Mouse (Mus musculus): Measurements from ENCODE around the gene Rap1gap.

Gene Rap1gap

DNA sequence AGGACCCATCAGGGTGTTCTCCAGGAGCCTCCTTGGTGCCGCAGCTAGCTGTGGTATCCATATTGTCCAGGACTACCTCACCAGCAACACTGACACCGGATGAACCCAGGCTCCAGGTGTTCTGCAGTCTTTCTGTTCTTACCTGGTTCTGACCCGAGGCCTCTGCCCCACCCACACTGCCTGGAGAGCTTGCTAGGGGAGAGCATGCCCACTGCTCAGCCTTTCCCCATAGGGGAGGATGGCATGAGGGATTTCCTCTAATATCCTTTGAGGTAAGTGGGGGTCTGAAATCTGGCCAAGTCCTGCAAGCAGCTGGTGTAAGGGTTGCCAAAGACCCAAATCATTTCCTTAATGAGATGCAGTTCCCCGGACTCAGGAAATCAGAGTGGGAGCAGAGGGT lies 1.0 kb upstream of the Rap1gap start:
- DNase-seq, result peak in 1 of 2 experiments; percentile 38

DNA sequence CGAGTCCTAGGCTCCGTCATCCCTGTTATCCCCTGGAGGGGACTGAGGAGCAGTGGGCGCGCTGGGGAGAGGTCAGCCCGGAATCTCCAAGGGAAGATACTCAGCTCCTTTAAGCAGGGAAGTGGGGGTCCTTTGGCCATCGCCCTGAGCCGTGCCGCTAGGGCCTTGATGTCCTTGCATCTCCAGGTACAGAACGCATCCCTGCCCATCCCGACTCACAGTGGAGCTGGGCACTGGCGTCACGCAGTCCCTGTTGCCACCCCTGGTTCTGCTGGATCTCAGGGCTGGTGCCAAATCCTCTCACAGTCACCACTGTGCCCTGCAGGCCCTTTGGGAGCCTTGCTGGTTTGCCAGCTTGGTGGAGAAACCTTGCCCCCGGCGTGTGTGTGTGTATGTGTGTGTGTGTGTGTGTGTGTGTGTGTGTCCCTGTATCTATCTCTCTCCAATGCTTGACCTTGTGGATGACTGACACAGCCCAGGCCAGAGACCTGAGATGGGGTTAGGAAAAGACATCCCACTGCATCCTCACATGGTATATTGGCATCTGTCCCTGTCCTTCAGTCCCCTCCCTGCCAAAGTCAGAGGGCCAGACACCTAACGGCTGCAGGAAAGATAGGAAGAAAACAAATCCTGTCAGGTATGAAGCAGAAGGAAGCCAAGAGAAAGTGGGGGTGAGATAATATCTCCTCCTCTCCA lies 602 bp downstream of the Rap1gap start:
- peak; percentile 69 for DNase-seq

DNA sequence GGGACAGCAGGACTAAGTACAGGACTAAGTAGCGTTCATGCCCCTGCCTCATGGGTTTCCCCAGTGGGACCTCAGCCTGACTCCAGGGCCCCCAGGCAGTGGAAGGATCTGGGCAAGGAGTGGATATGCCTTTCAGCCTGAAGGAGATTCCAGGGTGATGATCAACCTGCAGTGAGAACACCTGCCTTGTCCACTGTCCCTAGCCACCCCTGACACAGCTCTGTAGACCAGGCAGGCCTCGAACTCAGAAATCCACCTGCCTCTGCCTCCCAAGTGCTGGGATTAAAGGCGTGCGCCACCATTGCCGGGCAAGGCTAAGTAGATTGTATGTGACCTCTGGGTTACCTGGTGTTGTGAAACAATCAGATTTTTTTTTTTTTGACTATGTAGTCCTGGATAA lies 1.3 kb downstream of the Rap1gap start:
- peak in 1 of 2 experiments; percentile 39 for DNase-seq

DNA sequence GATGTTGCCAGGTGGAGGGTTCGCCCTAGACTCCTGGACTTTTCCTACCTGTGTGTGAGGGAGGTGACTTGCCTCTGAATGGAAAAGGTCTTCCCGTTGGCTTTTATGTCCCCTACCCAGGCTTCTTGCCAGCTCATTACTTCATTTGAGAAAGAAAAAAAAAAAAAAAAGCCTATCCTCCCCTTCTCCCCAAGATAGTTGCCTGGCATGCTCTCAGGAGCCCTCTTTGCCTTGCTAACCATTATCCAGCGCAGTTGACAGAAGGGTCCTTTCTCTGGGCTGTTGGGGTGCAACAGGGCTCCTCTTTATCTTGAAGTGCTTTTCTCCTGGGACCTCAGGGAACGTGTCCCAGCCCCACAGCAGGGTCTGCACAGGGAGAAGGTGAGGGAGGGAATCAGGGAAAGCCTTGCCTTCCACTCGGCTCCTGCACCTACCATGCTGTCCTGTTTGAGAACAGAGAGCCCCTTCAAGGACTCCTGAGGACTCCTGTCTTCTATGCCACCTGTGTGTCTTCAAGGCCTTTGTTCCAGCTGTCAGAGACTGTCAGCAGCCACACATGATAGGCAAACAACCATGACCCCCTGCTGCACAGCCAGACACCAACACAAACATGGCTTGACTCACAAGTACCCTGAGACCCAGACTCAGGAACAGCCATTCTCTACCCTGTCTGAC lies 1.9 kb downstream of the Rap1gap start:
- DNase-seq, result peak in 1 of 2 experiments; percentile 45

DNA sequence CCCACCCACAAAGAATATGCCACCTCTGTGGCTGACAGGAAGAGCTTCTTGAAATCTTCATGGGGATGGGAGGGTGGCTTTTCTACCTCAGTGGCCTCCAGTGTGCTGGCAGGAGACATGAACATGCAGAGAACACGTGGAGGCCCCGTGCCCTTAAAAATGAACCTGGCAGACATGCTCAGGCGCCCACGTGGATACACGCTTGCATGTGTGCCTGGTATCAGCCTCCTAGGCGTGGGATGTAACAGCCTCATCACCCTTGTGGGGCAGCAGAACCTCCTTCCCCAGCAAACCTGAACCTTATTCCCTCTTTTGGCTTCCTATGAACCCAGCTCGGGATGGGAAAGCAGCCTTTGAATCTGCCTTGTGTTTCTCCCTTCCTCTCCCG lies 2.4 kb downstream of the Rap1gap start:
- DNase-seq, result peak in 1 of 2 experiments; percentile 47

DNA sequence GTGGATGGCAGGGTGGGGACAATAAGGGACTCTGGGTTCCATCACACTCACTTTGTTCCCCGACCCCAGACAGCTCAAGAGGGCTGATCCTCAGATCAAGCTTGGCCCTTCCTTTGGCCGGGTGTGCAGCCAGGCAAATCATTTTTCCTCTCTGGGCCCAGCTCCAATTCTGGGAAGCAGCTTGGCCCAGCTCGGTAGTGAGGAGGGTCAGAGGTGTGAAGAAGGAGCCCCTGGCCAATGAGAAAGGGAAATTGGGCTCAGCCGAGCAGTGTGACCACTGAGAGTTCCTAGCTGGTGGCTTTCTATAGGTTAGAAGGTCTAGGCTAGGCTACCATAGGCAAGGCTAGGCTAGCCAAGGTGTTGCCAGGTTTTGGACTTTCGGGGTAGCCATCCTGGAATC lies 3.2 kb downstream of the Rap1gap start:
- peak; percentile 91 for DNase-seq

DNA sequence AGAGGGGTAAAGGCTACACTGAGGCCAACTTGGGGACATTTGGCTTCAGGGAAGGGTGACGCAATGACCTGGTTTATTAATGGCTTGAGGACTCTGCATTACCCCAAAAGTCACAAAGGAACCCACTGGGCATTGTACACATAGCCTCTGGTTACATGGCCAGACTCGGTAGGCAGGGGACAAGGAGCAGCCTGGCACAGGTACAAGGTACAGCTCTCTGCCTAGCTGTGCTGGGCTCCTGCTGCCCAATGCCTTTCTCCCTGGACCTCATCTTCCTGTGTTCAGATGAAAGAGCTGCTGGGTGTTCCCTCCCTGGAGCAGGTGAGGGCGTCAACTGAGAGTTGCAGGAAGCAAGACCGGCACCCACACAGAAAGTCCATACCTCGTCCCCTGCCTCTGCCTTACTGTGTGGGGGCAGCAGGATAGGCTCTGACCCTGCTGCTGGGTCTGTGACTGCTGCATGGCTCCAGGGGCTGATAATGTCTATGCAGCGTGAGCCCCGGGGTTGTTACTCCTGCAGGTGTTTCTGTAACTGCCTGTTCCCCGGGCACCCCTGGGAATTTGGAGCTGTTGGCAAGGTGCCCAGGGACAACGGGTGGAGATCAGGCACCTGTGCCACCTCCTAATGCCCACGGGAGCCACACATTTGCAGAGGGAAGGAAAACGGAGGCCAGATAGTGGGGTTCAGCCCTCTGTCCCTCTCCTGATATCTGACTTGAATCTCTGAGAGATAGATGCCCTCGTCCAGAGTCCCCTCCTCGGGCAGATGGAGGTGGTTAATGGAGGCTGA lies 7.4 kb downstream of the Rap1gap start:
- peak in 1 of 2 experiments; percentile 39 for DNase-seq

DNA sequence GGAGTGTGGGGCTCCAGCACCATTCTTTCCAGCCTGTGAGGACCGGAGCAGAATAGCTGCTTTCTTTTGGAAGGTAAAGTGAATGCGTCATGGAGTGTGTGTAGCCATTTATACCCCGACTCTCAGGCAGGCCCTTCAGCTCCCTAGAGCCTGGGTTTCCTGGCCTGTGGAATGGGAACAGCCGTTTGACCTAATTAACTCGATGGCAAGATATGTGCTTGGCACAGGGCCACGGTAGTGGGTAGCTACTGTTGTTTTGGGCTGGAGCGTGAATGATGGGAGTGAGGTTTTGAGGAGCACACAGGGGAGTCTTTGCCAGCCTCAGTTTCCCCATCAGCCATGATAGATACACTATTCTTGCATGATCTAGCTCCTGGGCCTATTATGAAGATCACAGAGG lies 11.0 kb downstream of the Rap1gap start:
- DNase-seq, result peak; percentile 76 to 81

DNA sequence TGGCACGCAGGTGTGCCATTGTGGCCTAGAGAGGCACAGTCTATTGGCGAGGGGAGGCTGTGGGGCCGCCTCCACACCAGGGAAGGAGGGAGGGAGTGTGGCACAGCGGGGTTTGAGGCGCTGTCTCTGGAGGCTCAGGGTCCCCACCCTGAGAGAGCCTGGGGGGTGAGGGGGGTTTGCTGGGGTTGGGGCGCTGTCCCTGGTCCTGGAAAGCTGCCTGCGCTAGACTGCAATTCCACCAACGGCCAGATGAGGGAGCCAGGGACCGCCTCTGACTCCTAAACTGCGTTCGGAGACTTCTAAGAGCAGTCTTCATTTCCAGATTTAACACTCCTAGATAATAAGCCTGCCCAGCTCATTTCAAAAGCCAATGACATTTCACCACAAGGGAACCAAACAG lies 11.5 kb downstream of the Rap1gap start:
- DNase-seq, result peak; percentile 91 to 92

DNA sequence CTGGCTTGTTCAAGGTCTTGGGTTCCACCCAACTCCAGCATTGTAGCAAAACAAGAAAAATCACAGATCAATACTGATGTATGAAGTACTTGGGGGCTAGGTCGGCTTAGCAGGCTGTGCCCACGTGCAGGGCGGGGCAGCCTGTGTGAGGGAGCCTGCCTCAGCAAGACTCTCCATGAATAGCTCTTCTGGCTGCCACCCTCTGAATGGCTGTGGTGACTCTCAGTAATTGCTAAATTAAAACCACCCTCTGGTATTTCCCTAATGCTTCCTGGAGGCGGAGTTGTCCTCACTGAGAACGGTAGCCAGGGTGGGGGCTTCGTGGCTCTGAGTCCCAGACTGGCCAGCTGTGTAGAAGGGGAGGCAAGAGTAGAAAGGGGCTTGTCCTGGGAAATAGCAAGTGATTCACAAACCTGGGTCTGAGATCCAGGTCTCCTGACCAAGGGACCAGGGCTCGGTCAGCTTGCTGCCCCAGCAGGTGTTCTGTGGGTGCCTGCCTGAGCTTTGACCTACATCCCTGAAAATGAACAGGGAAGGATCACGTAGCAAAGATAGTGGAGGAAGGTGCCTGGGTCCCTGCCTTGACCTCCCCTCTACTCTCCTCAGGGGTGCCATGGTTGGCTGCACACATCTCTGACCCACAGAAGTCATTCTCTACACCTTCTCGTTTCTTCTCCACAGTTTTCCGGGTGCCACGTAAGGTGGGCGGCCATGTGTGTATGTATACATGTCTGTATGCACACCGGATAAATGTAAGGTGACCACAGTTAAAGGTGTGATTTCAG lies 12.4 kb downstream of the Rap1gap start:
- DNase-seq, result peak in 1 of 2 experiments; percentile 35

DNA sequence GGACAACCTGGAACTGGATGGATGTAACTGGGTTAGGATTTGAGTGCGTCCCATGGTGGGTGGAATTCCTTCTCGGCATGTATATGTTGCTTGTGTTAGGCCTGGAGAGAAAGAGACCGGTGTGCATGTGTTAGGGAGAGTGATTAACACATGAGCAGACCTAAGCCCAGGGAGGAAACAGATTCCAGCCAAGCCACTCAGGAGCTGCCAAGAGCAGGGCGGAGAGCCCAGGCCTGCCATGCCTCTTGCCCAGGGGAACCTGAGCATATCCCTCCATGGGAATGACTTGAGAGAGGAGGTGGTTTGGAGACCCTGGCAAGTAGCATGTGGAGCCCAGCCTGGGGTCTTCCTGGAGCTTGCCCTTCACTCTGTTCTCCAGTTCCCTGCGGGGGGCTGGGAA lies 13.4 kb downstream of the Rap1gap start:
- peak; percentile 84 to 90 for DNase-seq

DNA sequence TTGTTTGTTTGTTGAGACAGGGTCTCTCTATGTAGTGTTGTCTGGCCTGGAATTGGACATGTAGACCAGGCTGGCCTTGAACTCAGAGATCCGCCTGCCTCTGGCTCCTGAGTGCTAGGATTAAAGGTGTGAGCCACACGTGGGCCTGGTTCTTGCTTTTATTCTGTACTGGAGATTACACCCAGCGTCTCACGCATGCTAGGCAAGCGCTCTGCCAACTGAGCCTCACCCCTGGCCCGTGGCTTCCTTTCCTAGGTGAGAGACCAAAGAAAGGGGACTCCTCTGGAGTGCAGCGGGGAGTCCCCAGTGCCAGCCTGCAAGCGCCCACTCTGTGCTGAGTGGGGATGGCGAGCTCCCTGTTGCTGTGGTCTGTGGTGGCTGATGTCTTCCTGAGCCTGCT lies 14.0 kb downstream of the Rap1gap start:
- peak in 1 of 2 experiments; percentile 36 for DNase-seq

DNA sequence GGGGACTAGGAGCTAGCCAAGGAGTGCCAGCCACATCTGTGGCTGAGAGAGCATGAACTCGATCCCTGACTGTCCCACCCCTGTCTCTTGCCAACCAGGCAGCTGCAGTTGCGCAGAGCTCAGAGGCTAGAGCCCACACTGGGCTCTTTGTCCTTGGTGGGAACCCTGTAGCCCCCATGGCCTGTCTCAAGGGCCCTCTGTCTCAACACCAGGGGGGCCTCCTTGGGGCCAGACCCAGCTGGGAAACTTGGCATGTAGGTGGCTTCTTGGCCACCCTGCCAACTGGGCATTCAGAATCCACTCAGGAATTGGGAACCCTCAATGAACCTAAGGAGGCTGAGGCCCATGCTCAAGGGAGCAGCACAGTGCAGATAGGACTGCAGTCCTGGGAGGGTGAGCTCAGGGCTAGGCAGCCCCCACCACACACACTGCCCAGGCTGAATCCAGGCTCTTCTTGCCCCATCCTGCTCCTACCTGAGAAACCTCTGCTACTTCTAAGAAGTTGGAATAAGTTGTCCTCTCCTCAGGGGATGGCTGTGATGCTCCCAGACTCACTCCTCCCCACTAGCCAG lies 15.5 kb downstream of the Rap1gap start:
- peak in 1 of 2 experiments; percentile 48 for DNase-seq

DNA sequence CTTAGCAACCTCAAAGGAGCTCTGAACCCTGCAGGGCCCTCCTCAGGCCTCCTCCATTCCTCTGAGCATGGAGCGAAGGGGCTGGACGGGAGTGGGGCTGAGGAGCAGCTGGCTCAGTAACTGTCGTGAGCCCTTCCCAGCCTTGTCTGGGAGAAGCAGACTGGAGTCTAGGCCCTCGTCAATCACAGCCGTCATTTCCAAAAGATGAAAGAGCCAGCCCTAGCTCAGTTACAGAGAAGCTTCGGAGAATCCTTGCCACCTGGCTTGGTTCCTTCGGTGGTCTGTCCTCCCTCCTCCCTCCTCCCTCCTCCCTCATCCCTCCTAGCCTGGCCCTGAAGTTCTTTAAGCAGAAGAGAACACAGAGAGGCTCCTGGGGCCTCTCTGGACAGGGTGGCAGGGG lies 16.2 kb downstream of the Rap1gap start:
- DNase-seq, result no peak

DNA sequence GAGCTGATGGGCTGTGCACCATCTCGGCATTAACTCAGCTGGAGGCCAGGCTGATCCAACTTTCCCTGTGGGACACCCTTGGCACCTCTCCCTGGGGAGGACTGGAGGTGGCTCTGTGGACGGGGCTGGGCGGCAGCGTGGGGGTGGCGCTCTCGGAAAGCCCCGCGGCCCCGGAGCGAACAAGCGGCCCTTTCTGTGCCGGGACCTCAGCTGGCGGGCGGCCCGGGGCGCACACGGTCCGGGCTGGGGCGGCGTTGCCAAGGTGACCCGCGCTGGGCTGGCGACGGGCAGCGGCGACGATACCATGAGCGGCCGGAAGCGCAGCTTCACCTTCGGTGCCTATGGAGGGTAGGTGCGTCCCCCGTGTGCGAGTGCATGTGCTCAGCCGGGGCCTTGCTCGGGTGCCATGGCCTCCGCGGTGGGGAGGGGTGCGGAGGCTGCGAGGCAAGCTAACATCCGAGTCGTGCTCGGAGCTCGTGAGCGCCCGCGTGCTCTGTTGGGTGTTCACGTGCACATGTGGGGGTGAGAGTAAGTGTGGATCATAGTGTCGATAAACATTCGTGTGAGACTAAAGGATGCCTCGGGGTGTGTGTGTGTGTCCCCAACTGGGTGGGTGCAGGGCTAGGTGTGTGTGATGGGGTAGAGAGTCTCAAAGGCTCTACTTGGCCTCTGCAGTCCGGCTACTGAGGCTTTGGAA lies 17.0 kb downstream of the Rap1gap start:
- peak; percentile 69 to 71 for DNase-seq

DNA sequence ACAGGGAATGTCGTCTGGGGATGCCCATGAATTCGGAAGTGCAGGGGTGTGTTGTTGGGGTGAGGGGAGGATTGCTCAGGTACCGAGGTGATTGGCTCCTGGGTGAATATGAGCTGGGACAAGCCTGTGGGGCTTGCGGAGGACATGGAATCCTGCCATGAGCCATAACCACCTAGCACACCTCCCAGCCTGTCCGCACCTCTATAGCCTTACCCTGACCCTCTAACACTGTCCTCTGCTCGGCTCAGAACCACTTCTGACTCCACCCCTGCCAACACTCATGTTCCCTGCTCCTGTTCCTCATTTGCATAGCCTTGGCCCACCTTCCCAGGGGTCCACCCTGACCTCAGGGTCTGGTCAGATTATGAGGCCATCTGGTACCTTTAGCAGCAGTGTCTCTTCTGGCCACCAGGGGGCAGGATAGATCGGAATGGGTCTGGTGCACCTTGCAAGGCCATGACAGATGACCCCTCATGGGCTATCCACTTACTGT lies 18.5 kb downstream of the Rap1gap start:
- peak; percentile 75 to 76 for DNase-seq

DNA sequence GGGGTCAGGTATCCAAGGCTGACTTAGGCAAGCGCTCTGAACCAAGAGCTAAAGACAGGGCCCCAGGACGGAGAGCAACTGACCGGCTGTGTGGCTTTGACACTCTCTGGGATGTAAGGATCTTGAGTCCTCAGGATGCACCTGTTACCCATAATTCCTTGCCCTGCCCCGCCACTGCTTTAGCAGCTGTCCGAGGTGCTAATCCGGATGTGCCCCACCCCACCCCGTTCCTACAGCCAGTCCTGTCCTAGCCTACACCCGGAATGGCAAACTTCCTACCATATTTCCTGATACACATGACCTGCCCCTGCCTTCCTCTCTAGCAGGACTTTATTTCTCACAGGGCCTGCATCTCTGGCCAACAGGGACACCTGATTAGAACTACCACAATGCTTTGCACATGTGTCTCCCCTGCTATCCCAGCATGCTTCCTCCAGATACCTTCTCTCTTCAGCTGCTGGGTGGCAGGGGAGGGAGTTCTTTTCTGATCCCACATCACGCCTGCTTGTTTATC lies 20.4 kb downstream of the Rap1gap start:
- DNase-seq, result no peak

DNA sequence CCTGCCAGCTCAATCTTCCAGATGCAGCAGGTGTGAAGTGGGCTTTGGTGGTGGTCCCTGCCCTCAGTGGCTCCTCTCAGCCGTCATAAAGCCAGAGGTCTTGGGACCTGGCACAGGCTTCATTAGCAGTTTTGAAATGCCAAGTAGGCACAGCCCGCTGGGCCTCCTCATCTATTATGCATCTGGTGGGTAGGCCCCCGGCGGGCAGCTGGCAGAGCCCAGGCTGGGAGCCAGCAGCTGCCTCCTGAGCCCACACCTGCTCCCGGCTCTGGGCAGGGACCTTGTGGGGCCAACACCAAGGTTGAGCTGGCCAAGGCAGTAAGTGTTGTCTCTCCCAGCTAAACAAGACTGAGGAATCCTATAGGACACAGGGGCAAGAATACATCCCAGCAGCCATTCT lies 21.8 kb downstream of the Rap1gap start:
- DNase-seq, result no peak

DNA sequence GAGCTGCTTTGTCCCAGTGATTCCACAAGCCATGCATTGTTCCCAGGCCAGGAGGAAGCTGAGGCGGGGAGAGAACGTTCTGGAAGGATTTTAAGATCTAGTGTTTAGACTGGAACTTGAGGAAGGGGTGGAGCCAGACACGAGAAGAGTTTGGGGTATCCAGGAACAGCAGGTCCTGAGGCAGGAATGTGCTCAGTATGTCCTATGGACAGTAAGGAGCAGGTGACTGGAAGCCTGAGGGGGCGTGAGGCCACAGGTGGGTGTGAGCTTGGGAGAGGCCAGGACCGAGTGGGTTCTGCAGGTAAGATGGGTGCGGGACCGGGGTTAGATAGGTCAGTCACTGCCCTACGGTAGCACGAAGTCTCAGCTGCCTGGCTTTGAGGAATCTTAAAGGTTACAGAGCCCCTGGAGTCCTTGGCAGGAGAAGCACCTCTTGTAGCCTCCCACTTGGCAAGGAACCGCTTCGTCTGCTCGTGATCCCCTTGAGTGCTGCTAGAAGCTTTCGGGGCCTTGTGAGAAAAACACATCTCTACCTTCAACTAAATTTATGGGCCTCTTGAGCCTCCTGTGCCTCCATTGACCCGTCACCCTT lies 22.8 kb downstream of the Rap1gap start:
- DNase-seq, result peak in 1 of 2 experiments; percentile 26

DNA sequence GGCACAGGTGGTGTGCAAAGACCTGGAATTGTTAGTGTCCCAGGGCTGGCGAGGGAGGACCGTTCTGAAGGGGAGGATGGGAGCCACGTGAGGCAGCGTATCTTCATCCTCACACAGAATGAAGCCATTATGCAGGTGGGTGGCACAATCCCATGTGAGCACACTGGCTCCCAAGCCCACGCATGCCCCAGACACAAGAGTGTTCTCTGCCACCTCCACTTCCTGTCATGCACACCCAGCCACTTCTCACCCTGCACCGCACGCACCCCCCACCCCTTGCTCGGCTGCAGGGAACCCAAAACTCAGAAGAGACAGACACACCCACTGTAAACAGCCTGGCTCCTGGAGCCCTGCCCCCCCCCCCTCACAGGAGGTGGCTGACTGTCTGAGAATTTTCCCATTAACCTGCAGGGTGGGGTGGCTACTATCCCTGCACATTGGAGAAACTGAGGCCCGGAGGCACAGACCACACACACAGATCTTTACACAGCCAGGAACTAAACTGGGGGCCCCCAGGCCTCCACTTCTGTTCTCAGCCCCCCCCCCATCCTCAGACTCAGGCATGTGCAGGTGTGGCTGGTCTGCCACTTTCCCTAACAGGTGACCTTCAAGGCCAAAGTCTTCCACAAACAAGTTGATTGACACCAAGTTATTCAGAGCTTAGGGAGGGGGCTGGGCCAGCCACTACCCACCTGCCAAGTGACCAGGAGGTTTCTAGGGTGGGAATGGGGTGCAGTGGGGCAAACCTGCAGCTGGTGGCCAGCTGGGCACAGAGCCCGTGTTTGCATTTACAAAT lies 27.8 kb downstream of the Rap1gap start:
- no peak for DNase-seq
